Mouse (Mus musculus): ENCODE results near the gene Ski. TPM values are rescaled to one million over a fixed set of nuclear protein-coding genes. Genes with fewer than 3 reads are reported as not detected.
"Not testable (repeated sequence)": the region's sequence is repeated elsewhere in the genome, so short reads cannot be mapped to it uniquely, and the experiment has no call there.

Ski gene
- polyA plus RNA-seq, 1 experiment from 2014 or later, result 15.5 TPM

DNA sequence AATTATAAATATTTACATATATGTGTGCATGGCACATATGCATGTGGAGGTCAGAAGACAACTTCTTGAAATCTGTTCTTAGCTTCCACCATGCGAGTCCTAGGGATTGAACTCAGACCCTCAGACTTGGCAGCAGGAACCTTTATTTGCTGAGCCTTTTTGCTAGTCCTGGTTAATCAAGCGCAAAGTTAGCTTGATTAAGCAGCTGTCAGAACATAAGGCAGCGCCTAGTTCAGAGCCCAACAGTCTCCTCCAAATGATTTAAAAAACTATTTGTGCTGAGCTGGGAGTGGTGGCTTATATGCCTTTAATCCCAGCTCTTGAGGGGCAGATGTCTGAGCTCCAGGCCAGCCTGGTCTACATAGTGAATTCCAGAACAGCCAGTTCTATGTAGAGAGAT, 28.8 kb upstream of the Ski start:
- 54% methylated on average over 3 of the region's 3 CpGs for WGBS
- H3K9me3 ChIP-seq (replicated peaks; ENCODE audit: low read length), result no peaks in the 10 kb centered on the region
- DNase-seq (ENCODE audit: low spot score), result no peak
- peaks cover 4% of the 10 kb centered on the region for H3K4me1 ChIP-seq (replicated peaks; ENCODE audit: insufficient read depth, low read length)
- H3K27me3 ChIP-seq (ENCODE audit: insufficient read depth, low read length), result no peaks in the 10 kb centered on the region
- peak overlapping the region; percentile 85; the same call in 1 of the 2 replicates for H3K4me2 ChIP-seq (ENCODE audit: low read length)
- H3K4me3 ChIP-seq (replicated peaks; ENCODE audit: low read depth, low read length), result peak overlapping the region; percentile 58; the same call in 1 of the 2 replicates
- no peak overlapping the region for H3K9ac ChIP-seq (ENCODE audit: low read depth, low read length)
- ATAC-seq (replicated peaks; ENCODE audit: low FRiP score, low read depth), result no peak
- H3K36me3 ChIP-seq (ENCODE audit: insufficient read depth, low read length), result 0 out of 2 replicates have a peak, but pooled peaks cover 7% of the 10 kb centered on the region
- no peak for TF ChIP-seq CTCF (IDR thresholded peaks at IDR 0.05; ENCODE audit: low read depth)
- no peak overlapping the region for H3K27ac ChIP-seq

DNA sequence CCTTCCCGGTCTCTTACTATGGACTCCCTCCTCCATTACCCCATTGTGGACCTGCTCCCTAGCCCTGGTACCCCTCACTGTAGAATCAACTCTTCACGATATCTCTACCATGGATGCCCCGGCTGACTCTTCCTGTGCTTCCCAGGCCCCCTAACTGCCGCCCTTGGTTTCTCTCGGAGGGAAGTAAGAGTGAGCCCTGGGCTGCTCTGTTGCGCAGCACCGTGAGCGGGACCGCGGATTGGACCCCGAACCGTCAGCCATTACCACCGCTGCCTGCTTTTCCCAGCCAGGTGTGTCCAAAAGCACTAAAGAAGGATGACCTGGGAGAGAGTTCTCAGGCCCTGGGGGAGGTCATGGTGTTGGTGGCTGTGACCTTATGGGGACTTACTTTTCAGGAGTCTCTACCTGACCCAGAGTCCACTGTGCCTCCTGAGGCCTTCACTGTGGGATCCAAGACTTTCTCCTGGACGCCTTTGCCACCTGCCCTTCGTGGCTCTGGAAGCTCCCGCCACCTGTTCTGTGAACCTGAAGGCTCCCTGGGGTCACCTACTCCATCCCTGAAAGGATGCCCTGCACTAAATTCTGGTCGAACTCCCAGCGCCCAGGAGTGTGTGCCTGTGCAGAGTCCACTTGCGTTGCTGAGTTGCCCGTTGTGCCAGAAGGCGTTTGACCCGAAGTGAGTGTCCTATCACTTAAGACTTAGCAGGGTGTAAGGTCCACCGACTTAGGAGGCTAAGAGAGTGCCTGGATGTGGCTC, 28.1 kb upstream of the Ski start:
- WGBS, result 13% methylated on average over 23 of the region's 23 CpGs
- peaks cover 9% of the 10 kb centered on the region for H3K4me1 ChIP-seq (replicated peaks; ENCODE audit: insufficient read depth, low read length)
- H3K27me3 ChIP-seq (ENCODE audit: insufficient read depth, low read length), result no peaks in the 10 kb centered on the region
- H3K4me2 ChIP-seq (ENCODE audit: low read length), result peak overlapping the region; percentile 85
- H3K9ac ChIP-seq (ENCODE audit: low read depth, low read length), result peak overlapping the region; percentile 72
- H3K36me3 ChIP-seq (ENCODE audit: insufficient read depth, low read length), result 0 out of 2 replicates have a peak, but pooled peaks cover 5% of the 10 kb centered on the region
- TF ChIP-seq CTCF (IDR thresholded peaks at IDR 0.05; ENCODE audit: low read depth), result no peak
- ATAC-seq (replicated peaks; ENCODE audit: low FRiP score, low read depth) (peak; percentile 18; the same call in 1 of the 2 replicates), DNase-seq (ENCODE audit: low spot score) (peak; percentile 59)
- peak overlapping the region; percentile 58 for H3K4me3 ChIP-seq (replicated peaks; ENCODE audit: low read depth, low read length)
- peak overlapping the region; percentile 96 for H3K27ac ChIP-seq
- H3K9me3 ChIP-seq (replicated peaks; ENCODE audit: low read length), result no peaks in the 10 kb centered on the region

DNA sequence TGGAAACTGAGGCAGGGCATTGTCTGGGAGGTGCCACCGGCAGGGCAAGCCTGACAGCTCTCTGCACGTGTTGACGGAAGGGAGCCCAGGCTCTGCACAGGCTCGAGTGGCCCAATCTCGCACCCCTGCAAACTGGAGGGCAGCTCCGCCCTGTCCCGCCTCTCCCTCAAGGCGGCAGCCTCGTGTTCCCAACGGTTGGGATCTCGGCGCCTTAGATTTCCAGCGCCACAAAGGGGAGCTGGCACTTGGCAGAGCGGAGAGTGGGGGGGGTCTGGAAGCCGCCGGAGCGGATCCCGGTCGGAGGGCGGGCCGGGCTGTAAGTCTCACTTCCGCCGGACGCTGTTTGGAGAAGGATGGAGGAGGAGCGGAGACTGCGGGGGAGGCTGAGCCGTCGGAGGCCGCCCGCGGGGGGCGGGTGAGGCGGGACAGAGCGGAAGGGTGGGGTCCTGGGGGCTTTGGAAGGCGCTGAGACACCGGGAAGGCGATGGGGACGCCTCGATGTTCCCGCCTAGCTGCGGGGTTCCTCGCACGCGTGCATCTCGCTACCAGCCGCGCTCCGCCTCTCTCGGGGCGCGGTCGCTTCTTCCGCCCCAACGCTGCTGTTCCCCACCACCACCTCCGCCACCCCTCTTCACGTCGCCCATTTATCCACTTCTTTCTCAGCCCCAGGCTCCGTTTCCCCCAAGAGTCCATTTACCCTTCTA, 27.4 kb upstream of the Ski start, which contains the start of gene Faap20:
Faap20 (plus strand) TSS at position 155 of the 704 bp plus-strand sequence.
- Histone ChIP-seq H3K4me1 (replicated peaks; ENCODE audit: insufficient read depth, low read length) (peaks cover 9% of the 10 kb centered on the region), H3K9ac (ENCODE audit: low read depth, low read length) (peak within 1 kb of the TSS; percentile 72), H3K36me3 (ENCODE audit: insufficient read depth, low read length) (0 out of 2 replicates have a peak, but pooled peaks cover 5% of the 10 kb centered on the region), H3K9me3 (replicated peaks; ENCODE audit: low read length) (no peaks in the 10 kb centered on the region), H3K4me2 (ENCODE audit: low read length) (peak within 1 kb of the TSS; percentile 85), H3K27ac (peak within 1 kb of the TSS; percentile 96), H3K27me3 (ENCODE audit: insufficient read depth, low read length) (no peaks in the 10 kb centered on the region), H3K4me3 (replicated peaks; ENCODE audit: low read depth, low read length) (peak within 1 kb of the TSS; percentile 58)
- ATAC-seq (replicated peaks; ENCODE audit: low FRiP score, low read depth) (peak; percentile 84), DNase-seq (ENCODE audit: low spot score) (peak; percentile 98)
- WGBS, result under 1% methylated on average over 48 of the region's 58 CpGs
- TF ChIP-seq CTCF (IDR thresholded peaks at IDR 0.05; ENCODE audit: low read depth), result no peak; the same call in 1 of the 2 replicates

DNA sequence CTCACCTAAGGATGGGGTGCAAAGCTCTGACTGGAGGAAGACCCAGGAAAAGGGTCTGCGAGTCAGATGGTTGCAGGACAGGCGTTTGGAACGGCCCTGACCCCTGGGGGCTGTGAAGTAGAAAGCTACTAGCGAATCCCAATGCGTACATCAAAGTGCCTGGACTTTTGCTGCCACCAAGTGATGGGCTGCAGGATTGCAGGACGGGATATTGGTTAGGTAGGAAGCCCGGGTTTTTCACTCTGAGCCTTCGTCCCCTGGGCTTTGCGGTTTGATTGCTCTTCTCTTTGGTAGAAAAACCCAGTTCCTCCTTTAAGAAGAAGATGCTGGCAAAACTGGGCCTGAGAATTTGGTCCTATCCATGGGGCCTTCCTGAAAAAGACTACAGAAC, 26.9 kb upstream of the Ski start:
- ATAC-seq (replicated peaks; ENCODE audit: low FRiP score, low read depth), result peak; percentile 63
- H3K4me1 ChIP-seq (replicated peaks; ENCODE audit: insufficient read depth, low read length), result peaks cover 9% of the 10 kb centered on the region

DNA sequence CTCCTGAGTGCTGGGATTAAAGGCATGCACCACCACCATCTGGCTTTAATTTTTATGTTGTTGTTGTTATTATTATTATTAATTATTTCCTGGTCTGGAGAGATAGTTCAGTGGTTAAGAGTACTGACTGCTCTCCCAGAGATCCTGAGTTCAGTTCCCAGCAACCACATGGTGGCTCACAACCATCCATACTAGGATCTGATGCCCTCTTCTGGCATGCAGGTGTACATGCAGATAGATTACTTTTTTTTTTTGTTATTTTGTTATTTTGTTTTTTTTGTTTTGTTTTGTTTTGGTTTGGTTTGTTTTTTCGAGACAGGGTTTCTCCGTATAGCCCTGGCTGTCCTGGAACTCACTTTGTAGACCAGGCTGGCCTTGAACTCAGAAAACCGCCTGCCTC, 25.7 kb upstream of the Ski start:
- not testable (repeated sequence) for H3K4me3 ChIP-seq (replicated peaks; ENCODE audit: low read depth, low read length); H3K9me3 ChIP-seq (replicated peaks; ENCODE audit: low read length); DNase-seq (ENCODE audit: low spot score); H3K27ac ChIP-seq; ATAC-seq (replicated peaks; ENCODE audit: low FRiP score, low read depth); H3K36me3 ChIP-seq (ENCODE audit: insufficient read depth, low read length); H3K9ac ChIP-seq (ENCODE audit: low read depth, low read length); H3K4me2 ChIP-seq (ENCODE audit: low read length); H3K27me3 ChIP-seq (ENCODE audit: insufficient read depth, low read length); H3K4me1 ChIP-seq (replicated peaks; ENCODE audit: insufficient read depth, low read length)
- WGBS, result 86% methylated on average over 3 of the region's 3 CpGs
- TF ChIP-seq CTCF (IDR thresholded peaks at IDR 0.05; ENCODE audit: low read depth), result peak; percentile 53

More for the DNA sequence above, 26.9 kb upstream of the Ski start:
- Histone ChIP-seq H3K4me3 (replicated peaks; ENCODE audit: low read depth, low read length) (peak overlapping the region; percentile 58), H3K9ac (ENCODE audit: low read depth, low read length) (peak overlapping the region; percentile 72), H3K27ac (peak overlapping the region; percentile 96), H3K36me3 (ENCODE audit: insufficient read depth, low read length) (0 out of 2 replicates have a peak, but pooled peaks cover 5% of the 10 kb centered on the region), H3K4me2 (ENCODE audit: low read length) (peak overlapping the region; percentile 85), H3K9me3 (replicated peaks; ENCODE audit: low read length) (no peaks in the 10 kb centered on the region), H3K27me3 (ENCODE audit: insufficient read depth, low read length) (no peaks in the 10 kb centered on the region)
- 0% methylated on average over 9 of the region's 9 CpGs for WGBS
- peak; percentile 98 for DNase-seq (ENCODE audit: low spot score)
- TF ChIP-seq CTCF (IDR thresholded peaks at IDR 0.05; ENCODE audit: low read depth), result peak; percentile 98

DNA sequence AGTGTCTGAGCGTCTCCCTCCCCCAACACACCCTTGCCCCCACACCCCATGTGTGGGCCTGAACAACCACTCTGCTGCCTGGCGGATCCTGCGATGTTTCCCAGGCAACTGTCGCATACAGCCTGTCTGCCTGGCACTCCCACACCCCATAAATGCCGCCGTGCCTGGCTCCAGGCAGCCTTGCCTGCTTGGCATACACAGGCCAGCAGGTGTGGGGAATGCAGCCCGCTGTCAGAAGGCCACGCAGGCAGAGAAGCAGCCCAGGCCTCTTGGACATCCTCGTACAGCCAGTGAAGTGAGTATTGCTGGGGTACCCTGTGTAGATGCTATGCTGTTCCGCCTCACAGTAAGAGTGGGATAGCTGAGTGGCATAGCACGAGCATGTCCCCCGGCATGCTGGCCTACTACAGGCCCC, 24.3 kb upstream of the Ski start:
- H3K27ac ChIP-seq, result peak overlapping the region; percentile 55
- H3K4me1 ChIP-seq (replicated peaks; ENCODE audit: insufficient read depth, low read length), result peaks cover 9% of the 10 kb centered on the region
- H3K36me3 ChIP-seq (ENCODE audit: insufficient read depth, low read length), result no peaks in the 10 kb centered on the region
- ATAC-seq (replicated peaks; ENCODE audit: low FRiP score, low read depth) (no peak; the same call in 1 of the 2 replicates), DNase-seq (ENCODE audit: low spot score) (peak; percentile 68)
- H3K9ac ChIP-seq (ENCODE audit: low read depth, low read length), result peak overlapping the region; percentile 35; the same call in 1 of the 2 replicates
- H3K4me2 ChIP-seq (ENCODE audit: low read length), result no peak overlapping the region
- no peaks in the 10 kb centered on the region for H3K27me3 ChIP-seq (ENCODE audit: insufficient read depth, low read length)
- H3K9me3 ChIP-seq (replicated peaks; ENCODE audit: low read length), result no peaks in the 10 kb centered on the region
- H3K4me3 ChIP-seq (replicated peaks; ENCODE audit: low read depth, low read length), result no peak overlapping the region
- 42% methylated on average over 12 of the region's 12 CpGs for WGBS
- TF ChIP-seq CTCF (IDR thresholded peaks at IDR 0.05; ENCODE audit: low read depth), result peak; percentile 34; the same call in 1 of the 2 replicates
